21 mouse cellular contexts compared by ENCODE assay signal in genomic region chr17:32872091-32872490, GRCm38 (mm10). TPM values are rescaled to one million over a fixed set of nuclear protein-coding genes. Genes with fewer than 3 reads are reported as not detected.
"Had no signal": no experiment of that assay in that cellular context is flagged by ENCODE, and none has a peak within 500 bp of the region (broad histone marks: within the 10 kb centered on the region; RNA-seq: fewer than 3 reads in every experiment).

No protein-coding gene starts in this region.

- H3K36me3 ChIP-seq: lung, embryonic 15.5 days; midbrain, embryonic 13.5 days; midbrain, embryonic 15.5 days; neural tube, embryonic 12.5 days; stomach, embryonic 15.5 days had no signal

- H3K4me1 ChIP-seq: lung, embryonic 15.5 days; megakaryocyte, embryonic 14.5 days; midbrain, embryonic 13.5 days; midbrain, embryonic 15.5 days; neural tube, embryonic 12.5 days had no signal

- H3K4me3 ChIP-seq: lung, embryonic 15.5 days; megakaryocyte, embryonic 14.5 days; midbrain, embryonic 13.5 days; midbrain, embryonic 15.5 days; neural tube, embryonic 12.5 days; stomach, embryonic 15.5 days had no signal

- H3K27me3 ChIP-seq: lung, embryonic 15.5 days; midbrain, embryonic 13.5 days; midbrain, embryonic 15.5 days; neural tube, embryonic 12.5 days; stomach, embryonic 15.5 days had no signal

- H3K27ac ChIP-seq: lung, embryonic 15.5 days; macrophage; midbrain, embryonic 13.5 days; midbrain, embryonic 15.5 days; neural tube, embryonic 12.5 days; stomach, embryonic 15.5 days; stomach, postnatal 0 days had no signal

- H3K9ac ChIP-seq: liver, postnatal 0 days; lung, embryonic 15.5 days; midbrain, embryonic 13.5 days; midbrain, embryonic 15.5 days; neural tube, embryonic 12.5 days; stomach, embryonic 15.5 days had no signal

- H3K9me3 ChIP-seq: lung, embryonic 15.5 days; midbrain, embryonic 13.5 days; neural tube, embryonic 12.5 days; stomach, embryonic 15.5 days had no signal

- DNase-seq: liver, postnatal 0 days; lung, adult 2 months; lung, postnatal 14 days; lung, postnatal 36 days; right cerebral cortex, postnatal 14 days; thymus, postnatal 14 days; thymus, postnatal 36 days had no signal

RNA-seq across cellular contexts. Expression of gene Cyp4f14, which starts 45.1 kb away (rescaled TPM):
- total RNA-seq: megakaryocyte progenitor cell, adult 5-6 weeks; monocyte, adult 5-6 weeks; neutrophil, adult 5-6 weeks had no signal
- polyA plus RNA-seq: lung, embryonic 15.5 days; lung, postnatal 0 days; macrophage; midbrain, embryonic 11.5 days; midbrain, embryonic 13.5 days; neural tube, embryonic 12.5 days; neural tube, embryonic 14.5 days; stomach, postnatal 0 days had no signal
